Mouse (Mus musculus) spleen, postnatal 10 days (tissue): ENCODE measurements around the gene Dio1.

Experiments
- DNase-seq, 2 experiments: peaks; one replicate each; pipeline ENCODE4 v3.0.0; 2021 to 2022; ENCODE audit warnings: low spot score in 2 of 2

Dio1 gene

GRCm38 (mm10) chr4:107247110-107247509, 59.9 kb downstream of the Dio1 start:
- DNase-seq = no peak

GRCm38 (mm10) chr4:107246040-107246439, 60.9 kb downstream of the Dio1 start:
- no peak for DNase-seq

GRCm38 (mm10) chr4:107245368-107245767, 61.6 kb downstream of the Dio1 start:
- no peak for DNase-seq

GRCm38 (mm10) chr4:107243365-107244333, 63.3 kb downstream of the Dio1 start:
- DNase-seq = no peak
